Mouse (Mus musculus) megakaryocyte, embryonic 14.5 days (primary cell): ENCODE results near the gene Gm11127.
"Not testable (repeated sequence)": the region's sequence is repeated elsewhere in the genome, so short reads cannot be mapped to it uniquely, and the experiment has no call there.

Source experiments
- FLI1 ChIP-seq: IDR thresholded peaks from 2 replicates; pipeline ENCODE4 v1.6.1; 2012; ENCODE audit warnings: low read length, inconsistent platforms, mixed read lengths
- GATA1 ChIP-seq: IDR thresholded peaks from 3 replicates; pipeline ENCODE4 v1.6.1; 2012; ENCODE audit warnings: mixed read lengths, low read length, inconsistent platforms, borderline replicate concordance

GRCm38 (mm10) chr17:36032351-36032875 lies 25.8 kb downstream of the Gm11127 start, which contains the start of gene H2-T23:
- not testable (repeated sequence) for TF ChIP-seq FLI1, GATA1
